Mouse (Mus musculus): ENCODE results near the gene Tango6.

DNA sequence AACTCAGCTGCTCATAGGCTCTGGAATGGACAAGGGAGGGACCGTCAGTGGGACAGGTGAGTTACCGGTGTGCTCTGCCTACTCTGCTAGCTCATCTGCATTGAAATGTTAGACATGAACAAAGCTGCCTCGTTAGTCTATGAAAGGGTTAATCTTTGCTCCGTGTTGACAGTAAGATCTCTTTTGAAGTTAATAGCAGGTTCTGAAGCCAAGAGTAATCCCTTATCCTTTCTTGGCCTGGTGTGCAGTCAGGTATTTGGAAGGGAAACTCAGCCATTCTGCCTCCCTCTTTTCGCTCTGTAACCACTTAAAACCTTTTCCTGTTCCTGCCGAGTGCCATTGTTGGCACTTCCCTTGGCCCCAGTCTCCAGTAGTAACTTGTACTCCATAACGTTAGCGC is 38.1 kb downstream of the Tango6 start:
- TF ChIP-seq USF1 (IDR thresholded peaks at IDR 0.05; ENCODE audit: low read depth) = no peak
- TF ChIP-seq MAX (IDR thresholded peaks at IDR 0.05) = no peak
- no peak for TF ChIP-seq CTCF (IDR thresholded peaks at IDR 0.05; ENCODE audit: control insufficient read depth, insufficient read depth, insufficient read length)
- no peak for TF ChIP-seq MYOG (IDR thresholded peaks at IDR 0.05; ENCODE audit: control insufficient read depth, extremely low read depth, insufficient read length)
- TF ChIP-seq MYOD1 (IDR thresholded peaks at IDR 0.05; ENCODE audit: control insufficient read depth, insufficient read length, low read depth) = no peak

All from C2C12 (cell line).